Mouse (Mus musculus): ENCODE measurements at regions not wholly inside any gene's neighbourhood (a gene's known extent, or its start where the extent isn't known, plus 50 kb on each side); places are given as distances from the start of the nearest gene placed in this dataset.

- DNase-seq (ENCODE audit: low spot score), result peak; percentile 56
These were observed 123.5 kb downstream of the Ly86 start for GRCm38 (mm10) chr13:37468304-37469178.

GRCm38 (mm10) chr13:37470230-37470907 lies 125.4 kb downstream of the Ly86 start:
- no peak for DNase-seq (ENCODE audit: low spot score)

GRCm38 (mm10) chr13:37473359-37473758 lies 128.4 kb downstream of the Ly86 start:
- peak; percentile 31 for DNase-seq (ENCODE audit: low spot score)

- no peak for DNase-seq (ENCODE audit: low spot score)
These were observed 130.8 kb downstream of the Ly86 start for GRCm38 (mm10) chr13:37475804-37476203.

GRCm38 (mm10) chr13:37476256-37477053 lies 131.4 kb downstream of the Ly86 start:
- no peak for DNase-seq (ENCODE audit: low spot score)

- DNase-seq (ENCODE audit: low spot score), result no peak
These were observed 132.3 kb downstream of the Ly86 start for GRCm38 (mm10) chr13:37477342-37477741.

GRCm38 (mm10) chr13:37477749-37478548 lies 132.9 kb downstream of the Ly86 start:
- peak; percentile 91 for DNase-seq (ENCODE audit: low spot score)

- DNase-seq (ENCODE audit: low spot score), result no peak
These were observed 134.2 kb downstream of the Ly86 start for GRCm38 (mm10) chr13:37479182-37479691.

- DNase-seq (ENCODE audit: low spot score), result no peak
These were observed 136.5 kb downstream of the Ly86 start for GRCm38 (mm10) chr13:37481514-37481913.

- no peak for DNase-seq (ENCODE audit: low spot score)
These were observed 137.0 kb downstream of the Ly86 start for GRCm38 (mm10) chr13:37482038-37482437.

- DNase-seq (ENCODE audit: low spot score), result peak; percentile 67
These were observed 137.6 kb downstream of the Ly86 start for GRCm38 (mm10) chr13:37482589-37482988.

GRCm38 (mm10) chr13:37483010-37483855 lies 138.2 kb downstream of the Ly86 start:
- peak; percentile 27 for DNase-seq (ENCODE audit: low spot score)

GRCm38 (mm10) chr13:37484631-37485030 lies 139.6 kb downstream of the Ly86 start:
- DNase-seq (ENCODE audit: low spot score), result no peak

GRCm38 (mm10) chr13:37492115-37493001 lies 147.3 kb downstream of the Ly86 start:
- peak; percentile 36 for DNase-seq (ENCODE audit: low spot score)

- DNase-seq (ENCODE audit: low spot score), result no peak
These were observed 148.3 kb downstream of the Ly86 start for GRCm38 (mm10) chr13:37493331-37493730.

- DNase-seq (ENCODE audit: low spot score), result no peak
These were observed 150.4 kb downstream of the Ly86 start for GRCm38 (mm10) chr13:37495272-37495932.

- no peak for DNase-seq (ENCODE audit: low spot score)
These were observed 153.0 kb downstream of the Ly86 start for GRCm38 (mm10) chr13:37497986-37498385.

GRCm38 (mm10) chr13:37500668-37501286 lies 155.8 kb downstream of the Ly86 start:
- no peak for DNase-seq (ENCODE audit: low spot score)
